Mouse (Mus musculus): ENCODE results near the gene Adam4.
"Not testable (repeated sequence)": the region's sequence is repeated elsewhere in the genome, so short reads cannot be mapped to it uniquely, and the experiment has no call there.

Adam4 gene

GRCm38 (mm10) chr12:81421846-81422245 is at the start of gene Adam4:
Gene Adam4, minus strand, starts transcription at chr12:81421946.
- no peak for DNase-seq

GRCm38 (mm10) chr12:81459051-81459450 is 37.3 kb upstream of the Adam4 start:
- DNase-seq = not testable (repeated sequence)

GRCm38 (mm10) chr12:81438985-81439384 is 17.2 kb upstream of the Adam4 start:
- DNase-seq = not testable (repeated sequence)

- not testable (repeated sequence) for DNase-seq
Measured at GRCm38 (mm10) chr12:81434778-81435177, 13.0 kb upstream of the Adam4 start.

GRCm38 (mm10) chr12:81413211-81413610 is 8.5 kb downstream of the Adam4 start:
- DNase-seq = no peak

- no peak for DNase-seq
Measured at GRCm38 (mm10) chr12:81408966-81409365, 12.8 kb downstream of the Adam4 start.

GRCm38 (mm10) chr12:81402187-81402586 is 19.6 kb downstream of the Adam4 start:
- peak; percentile 47 for DNase-seq

GRCm38 (mm10) chr12:81379364-81379763 is 42.4 kb downstream of the Adam4 start, which contains the start of gene Gm4787:
Gene Gm4787, minus strand, starts transcription at chr12:81379464.
- not testable (repeated sequence) for DNase-seq
